Mouse (Mus musculus) lung, postnatal 0 days (tissue): Measurements from ENCODE around the gene Ddr2.

Source experiments
- CTCF ChIP-seq: IDR thresholded peaks from 2 replicates; pipeline ENCODE4 v1.5.1; 2016; ENCODE audit warnings: antibody characterized with exemption, mild to moderate bottlenecking
- EP300 ChIP-seq: IDR thresholded peaks from 2 replicates; pipeline ENCODE4 v1.6.1; 2016; ENCODE audit warnings: antibody characterized with exemption, mild to moderate bottlenecking, control low read depth

DNA sequence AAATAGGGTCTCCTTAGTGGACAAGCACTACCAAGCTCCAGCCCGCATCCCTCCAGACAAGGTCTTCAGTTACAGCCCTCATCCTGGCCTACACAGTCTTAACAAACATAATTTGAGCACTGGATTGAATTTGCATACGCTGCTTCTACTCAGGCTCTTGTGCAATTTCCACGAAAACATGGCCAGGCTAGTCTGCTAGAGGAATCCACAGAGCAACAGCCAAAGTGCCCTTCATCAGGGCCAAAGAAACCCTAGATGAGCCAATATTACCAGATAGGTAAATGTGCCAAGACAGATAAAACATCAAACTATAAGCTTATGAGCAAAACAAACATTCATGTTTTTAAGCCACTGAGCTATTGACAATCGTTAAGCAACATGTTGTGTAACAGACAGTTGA, 75.6 kb downstream of the Ddr2 start:
- TF ChIP-seq CTCF (no peak), EP300 (no peak)
